Mouse (Mus musculus) hindlimb bud, embryonic 11.5 days (tissue): ENCODE results near the gene Mbnl2.

Experiments
- DNase-seq: peaks from one replicate; pipeline ENCODE4 v3.0.0-alpha.2; 2012; ENCODE audit warnings: low read depth, low spot score; ENCODE audit errors: extremely low spot score

The Mbnl2 gene

DNA sequence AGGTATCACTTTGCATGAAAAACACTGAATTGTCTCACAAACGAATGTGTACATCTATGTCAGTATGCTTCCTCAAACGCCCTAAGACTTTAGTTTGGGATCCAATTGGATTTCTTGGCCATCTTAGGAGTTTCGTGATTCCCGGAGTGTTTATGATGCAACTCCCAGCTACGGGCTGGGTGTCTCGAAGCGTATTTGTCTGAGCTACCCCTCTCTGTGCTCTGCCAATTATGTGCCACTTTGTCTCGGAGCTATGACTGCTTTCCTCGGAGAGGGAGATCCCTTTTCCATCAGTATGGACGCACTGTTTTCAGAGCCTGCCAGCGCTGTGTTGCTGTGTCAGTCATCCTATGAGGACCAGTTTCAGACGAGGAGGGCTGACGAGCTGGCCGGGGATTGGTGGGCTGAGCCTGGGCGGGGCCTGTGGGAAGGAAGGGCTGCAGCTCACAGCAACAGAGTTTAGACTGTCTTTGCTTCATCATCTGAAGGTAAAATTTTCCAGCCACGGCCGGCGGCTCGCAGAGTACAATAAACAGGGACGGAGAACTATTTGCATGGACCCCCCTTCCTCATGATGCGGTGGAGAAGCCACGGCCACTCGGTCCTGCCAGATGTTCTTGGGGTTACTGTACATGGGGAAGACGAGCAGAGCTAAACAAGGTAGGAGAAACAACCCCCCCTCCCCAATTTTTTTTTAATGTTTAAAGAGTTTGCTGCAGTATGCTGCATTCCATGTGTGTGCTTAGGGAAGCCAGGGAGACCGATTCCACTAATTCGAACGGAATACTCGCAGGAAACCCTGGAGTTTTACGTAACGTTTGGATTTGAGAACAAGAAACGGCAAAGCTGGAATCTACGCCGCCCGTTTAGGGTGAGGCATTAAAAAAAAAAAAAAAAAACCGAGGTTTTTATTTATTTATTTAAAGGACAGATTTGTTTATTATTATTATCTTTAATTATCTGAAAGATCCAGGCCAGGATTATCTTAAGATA, at the start of gene Mbnl2:
Gene Mbnl2, plus strand, starts transcription at position 424 of the 993 bp plus-strand sequence.
- DNase-seq, result no peak

DNA sequence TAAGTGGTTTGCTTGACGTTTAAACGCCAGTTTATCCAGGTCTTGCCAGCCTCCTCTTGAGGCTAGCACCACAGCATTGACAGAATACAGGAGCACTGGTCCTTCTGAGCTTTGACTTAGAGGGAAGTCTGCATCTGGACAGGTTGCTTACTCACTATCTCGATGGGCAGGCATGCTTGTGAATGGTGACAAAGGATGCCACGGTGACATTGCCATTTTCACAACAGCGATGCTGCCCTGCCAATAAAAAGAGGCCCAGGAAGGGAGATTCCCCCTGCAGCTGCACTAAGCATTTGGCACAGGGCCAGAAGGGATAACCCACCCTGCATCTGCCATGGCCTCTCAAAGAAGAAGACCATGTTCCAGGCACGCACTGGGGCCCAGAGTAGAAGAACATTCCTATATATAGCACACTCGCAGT, 43.4 kb upstream of the Mbnl2 start:
- no peak for DNase-seq

DNA sequence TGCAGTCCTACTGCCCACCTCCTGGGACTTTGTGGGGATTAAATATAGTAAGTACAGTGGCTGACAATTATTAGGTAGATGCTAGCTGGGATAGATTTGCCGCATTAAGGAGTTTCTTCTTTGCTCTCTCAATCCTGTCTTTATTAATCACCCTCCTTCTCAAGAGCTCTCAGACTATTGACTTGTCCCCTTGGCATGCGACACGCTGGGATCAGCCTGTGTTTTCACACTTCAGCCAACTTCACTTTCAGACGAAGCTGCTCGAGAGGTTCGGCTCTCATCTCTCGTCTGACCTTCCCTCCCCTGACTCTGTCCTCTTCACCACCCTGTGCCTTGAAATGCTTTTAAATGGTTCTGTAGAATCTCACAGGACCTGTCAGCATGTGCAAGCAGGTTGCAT, 39.9 kb upstream of the Mbnl2 start:
- no peak for DNase-seq

DNA sequence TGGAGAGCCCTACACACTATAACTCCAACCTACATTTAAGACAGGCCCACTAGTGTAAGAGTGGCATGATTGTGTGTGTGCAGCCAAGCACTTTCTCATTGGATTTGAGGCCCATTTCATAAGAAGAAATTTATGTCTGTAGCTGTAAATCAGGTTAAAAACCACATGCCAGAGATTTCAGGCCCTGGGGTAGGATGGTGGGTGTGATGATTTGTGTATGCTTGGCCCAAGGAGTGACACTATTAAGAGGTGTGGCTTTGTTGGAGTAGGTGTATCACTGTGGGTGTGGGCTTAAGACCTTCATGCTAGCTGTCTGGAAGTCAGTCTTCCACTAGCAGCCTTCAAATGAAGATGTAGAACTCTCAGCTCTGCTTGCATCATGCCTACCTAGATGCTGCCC, 37.0 kb upstream of the Mbnl2 start:
- DNase-seq, result no peak

DNA sequence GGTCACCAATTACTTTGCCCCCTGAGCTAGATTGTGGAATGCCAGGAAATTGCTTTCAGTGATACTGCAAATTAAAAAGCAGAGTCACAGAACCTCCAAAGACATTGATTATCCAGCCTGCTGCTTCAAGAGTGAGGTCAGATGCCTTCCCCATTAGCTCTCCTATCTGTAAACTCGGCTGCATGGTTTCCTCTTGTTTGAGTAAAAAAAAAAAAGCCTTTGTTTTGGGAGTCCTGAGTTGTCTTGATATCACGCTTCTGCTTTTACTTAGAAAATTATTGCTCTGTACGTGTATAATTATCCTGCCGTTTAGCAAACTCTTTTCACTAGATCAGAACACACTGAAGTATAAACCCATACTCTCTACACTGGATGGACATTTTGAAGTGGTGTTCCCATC, 35.3 kb upstream of the Mbnl2 start:
- no peak for DNase-seq

DNA sequence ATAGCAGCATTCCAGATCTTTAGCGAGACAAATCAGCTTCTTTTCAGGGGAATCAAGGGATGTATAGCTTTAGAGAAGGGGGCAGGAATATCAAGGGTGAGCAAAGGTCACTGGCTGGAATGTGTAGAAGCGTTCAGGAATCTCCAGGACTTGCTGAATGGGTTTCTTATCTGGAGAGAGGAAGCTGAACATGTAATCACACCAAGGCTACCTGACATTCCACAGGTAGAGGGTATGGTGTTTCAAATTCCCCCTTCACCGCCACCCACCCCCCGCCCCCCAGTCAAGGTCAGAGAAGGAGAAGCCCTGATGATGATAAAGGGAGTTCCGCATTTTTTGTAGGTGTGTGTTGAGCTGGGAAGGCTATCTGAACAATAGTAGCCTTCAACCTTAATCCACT, 32.8 kb upstream of the Mbnl2 start:
- DNase-seq, result no peak

DNA sequence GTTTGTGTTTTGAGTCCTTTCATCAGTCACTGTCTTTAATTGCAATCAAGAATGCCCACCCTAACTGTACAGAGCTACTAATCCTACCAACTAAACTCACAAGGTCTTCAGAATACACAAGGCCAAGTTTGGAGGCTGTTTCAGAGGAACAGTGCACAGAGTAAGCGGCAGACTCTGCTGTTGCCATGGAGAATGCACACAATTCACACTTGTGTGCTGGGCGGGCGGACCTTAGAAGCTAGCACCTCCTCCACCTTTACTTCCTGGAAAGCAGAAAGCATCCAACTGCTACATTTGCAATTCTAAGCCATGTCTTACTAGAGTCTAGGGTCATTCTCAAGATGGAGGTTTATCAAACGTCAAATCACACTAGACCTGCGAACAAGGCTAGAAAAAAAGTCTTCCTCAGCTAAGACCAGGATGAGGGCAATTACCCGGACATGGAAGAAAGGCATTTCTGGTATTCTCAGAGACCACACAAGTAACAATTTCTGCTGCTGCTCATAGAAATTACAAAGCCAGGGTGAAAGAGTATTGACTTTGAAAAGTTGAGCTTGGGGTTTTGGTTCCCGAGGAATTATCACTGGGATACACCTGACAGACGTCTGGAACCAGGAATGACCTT, 30.3 kb upstream of the Mbnl2 start:
- no peak for DNase-seq

DNA sequence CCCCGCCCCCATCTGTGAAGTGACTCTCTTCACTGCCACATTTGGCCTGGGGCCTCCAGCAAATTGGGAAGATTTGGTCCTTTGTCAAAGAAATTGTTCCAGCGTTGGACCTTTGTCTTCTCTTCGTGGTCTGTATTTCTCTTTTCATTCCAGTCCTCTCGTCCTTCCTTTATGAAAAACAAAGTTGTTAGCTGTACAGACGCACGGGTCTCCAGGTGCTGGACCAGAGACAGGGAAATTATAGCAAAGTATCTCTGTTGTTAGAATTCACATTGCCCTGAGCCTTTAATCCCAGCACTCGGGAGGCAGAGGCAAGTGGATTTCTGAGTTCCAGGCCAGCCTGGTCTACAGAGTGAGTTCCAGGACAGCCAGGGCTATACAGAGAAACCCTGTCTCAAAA, 22.1 kb upstream of the Mbnl2 start:
- DNase-seq, result no peak

DNA sequence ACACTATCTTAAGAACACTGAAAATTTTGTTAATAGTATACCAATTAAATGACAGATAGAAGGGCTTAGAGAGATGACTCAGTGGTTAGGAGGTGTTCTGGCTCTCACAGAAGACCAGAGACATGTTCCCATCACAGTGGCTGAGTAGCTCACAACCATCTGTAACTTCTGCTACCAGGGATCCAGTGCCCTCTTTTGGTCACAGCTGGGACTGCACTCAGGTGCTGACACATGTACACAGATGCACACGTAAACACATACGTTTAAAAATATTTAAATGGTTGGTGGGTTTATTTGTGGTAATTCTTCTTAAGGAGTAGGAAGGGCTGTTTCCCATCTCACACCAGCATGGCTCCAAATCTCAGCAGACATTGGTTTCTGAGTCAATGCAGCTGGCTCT, 19.3 kb upstream of the Mbnl2 start:
- no peak for DNase-seq

DNA sequence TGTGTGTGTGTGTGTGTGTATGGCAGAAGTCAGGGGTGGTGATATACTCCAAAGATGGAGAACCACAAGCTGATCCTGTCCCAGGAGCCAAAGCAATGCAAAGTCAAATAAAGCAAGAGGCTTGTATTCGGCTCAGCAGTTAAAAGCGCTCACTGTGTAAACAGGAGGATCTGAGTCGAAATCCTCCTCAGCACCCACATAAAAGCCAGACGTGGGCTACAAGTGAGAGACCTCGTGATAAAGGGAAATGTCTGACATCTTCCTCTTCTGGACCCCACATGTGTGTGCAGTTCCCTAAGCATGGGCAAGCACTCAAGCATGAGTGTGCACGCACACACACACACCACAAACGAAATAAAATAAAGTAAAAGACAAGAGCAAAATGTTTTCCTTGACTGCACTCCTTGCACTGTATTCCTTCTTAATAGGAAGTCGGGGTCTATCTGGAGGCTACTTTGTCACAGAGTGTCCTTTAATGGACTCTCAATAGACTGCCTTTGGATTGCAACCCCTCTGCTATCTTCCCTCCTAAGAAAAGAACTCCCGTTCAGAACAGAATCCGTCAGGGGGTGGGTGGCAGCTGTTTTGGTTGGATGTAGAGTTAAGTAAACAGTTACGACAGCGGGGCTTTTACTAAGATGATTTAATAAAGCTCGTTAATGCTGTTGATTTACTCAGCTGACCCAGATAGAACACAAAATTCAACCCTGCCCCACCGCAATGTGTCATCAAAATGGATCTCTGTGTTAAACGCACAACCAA, 18.7 kb upstream of the Mbnl2 start:
- DNase-seq, result no peak

DNA sequence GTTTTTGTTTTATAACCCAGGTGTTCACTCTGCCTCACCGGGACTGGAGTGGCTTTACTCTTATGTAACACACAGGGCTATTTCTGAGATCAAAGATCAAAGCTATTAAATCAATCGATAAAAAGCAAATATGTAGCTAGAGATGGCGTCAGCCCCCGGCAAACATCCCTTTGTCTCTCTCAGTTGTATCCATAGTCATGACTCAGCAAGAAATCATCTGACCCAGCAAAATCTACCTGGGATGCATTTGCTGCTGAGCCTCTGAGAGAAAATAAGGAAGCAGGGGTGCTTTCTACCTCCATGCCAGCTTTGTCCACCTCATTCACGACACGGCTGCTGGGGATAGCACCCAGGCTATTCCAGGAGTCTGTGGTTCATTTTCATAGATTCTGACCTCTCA, 18.0 kb upstream of the Mbnl2 start:
- no peak for DNase-seq

DNA sequence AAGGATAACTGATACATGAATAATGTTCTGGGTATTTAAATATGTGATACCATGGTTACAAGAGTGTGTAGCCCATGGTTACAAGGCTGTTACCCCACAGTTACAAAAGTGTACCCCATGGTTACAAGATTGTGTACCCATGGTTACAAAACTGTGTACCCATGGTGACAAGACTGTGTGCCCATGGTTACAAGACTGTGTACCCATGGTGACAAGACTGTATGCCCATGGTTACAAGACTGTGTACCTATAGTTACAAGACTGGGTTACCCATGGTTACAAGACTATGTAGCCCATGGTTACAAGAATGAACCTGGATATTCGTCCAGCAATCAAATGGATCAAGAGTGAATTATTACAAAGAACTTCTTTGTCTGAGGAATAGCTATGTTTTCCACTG, 16.0 kb upstream of the Mbnl2 start:
- DNase-seq, result no peak

DNA sequence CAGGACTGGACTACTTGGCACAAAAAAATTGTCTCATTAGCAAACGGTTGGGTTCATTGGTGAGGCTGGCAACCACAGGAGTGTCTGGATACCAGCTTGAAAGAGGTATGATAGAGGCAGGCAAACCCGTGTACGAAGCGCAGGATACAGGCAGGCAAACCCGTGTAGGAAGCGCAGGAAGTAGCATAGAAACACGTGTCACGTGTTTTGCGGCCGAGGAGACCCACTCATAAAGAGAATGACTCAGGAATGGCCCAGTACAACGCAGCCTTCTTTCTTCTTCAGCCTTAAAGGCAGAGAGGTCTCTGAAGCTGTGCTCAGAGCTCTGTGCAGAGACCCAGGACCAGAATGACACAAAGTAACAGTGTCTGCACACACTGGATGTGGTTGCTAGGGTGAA, 13.9 kb upstream of the Mbnl2 start:
- DNase-seq, result no peak

DNA sequence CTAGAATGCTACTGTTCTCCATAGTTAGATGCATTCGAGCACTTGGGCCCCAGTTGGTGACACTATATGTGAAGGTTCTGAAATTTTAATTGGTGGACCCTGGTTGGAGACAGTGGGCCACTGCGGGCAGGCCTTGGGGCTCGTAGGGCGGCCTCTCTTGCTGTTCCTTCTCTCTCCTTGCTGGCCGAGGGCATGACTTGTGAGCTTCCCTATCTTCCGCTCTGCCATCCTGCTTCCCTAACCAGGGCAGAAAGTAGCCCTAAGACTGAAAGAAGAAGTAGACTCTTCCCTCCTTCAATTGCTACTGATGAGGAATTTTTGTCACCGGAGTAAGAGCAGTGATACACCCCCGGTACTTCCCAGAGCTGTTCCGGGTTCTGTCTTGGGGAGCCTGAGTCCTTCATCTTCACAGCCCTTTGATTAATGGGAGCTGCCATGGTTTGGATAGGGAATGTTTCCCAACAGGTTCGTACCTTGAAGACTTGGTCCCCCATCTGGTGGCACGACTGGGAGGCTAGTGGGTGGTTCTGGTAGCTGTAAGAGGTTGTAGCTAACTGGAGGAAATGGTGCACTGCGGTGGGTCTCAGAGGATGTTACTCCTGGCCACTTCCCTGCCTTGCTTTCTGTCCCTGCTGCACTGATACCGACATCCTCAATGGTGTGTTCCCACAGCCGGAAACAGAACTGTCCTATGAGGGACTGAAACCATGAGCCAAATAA, 12.6 kb upstream of the Mbnl2 start:
- DNase-seq, result no peak

DNA sequence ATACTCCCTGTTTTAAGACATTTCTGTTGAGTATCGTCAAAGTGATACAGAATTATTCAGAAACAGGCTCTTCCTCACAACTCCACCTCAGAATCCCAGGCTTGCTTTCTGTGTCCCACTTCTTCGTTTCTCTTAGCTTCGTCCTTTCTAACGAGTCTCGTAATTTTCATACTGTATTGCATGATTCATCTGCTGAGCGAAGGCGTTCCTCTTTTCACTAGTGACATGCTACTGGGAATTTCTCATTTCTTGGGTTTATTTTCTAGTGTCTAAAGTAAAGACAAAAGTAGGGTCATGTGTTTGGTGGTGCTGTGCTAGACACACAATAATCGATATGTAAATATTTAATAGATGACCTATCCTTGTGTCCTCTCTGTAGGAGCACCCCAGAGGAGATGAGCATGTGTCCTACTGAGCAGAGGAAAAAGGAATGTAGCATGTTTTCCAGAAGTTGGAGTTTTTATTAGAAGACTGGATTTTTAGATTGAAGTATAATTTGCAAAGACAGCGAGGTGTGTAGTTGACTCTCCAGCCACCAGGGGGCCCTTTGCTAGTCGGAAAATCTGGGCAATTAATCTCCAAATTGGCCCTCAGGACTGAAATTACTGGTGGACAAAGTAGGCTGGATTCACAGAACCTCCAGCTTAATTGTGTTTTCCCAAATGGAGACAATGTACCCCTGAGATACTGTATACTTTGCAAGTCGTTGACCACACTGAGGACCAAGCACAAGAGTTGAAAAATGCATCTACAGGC, 11.9 kb upstream of the Mbnl2 start:
- no peak for DNase-seq

DNA sequence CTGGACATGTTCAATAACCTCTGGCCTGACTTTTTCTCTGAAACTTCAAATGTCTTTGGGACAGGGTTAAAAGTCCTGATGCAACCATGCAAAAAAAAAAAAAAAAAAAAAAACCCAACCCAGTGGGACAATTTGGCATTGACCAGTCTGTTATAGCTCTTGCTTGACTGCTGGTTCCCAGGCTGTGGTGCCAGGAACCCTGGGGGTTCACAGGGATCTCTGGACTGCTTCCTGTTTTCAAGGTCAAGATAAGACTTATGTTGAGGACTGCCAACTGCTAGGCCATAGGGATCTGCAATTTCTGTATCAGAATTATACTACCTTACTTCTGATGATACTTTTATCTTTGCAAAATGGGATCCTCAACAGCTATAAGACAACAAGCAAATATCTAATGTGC, 9.6 kb upstream of the Mbnl2 start:
- DNase-seq, result no peak

DNA sequence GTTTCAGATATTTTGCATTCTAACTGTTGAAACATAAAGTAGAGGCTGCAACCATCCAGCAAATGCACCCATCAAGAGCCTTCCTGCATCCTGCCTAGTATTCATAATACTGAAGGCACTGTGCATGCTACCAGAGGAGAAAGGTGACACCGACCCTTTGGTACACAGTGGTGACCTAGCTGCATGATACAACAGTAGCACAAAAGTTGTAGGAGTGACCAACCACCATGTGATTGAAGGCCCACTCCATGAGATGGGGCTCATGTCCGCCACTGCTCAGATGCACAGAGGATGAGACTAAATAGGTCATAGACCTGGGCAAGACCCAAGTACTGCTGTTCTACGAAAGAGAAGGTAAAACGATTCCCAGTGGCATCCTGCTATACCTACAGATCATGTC, 8.3 kb upstream of the Mbnl2 start:
- DNase-seq, result no peak

DNA sequence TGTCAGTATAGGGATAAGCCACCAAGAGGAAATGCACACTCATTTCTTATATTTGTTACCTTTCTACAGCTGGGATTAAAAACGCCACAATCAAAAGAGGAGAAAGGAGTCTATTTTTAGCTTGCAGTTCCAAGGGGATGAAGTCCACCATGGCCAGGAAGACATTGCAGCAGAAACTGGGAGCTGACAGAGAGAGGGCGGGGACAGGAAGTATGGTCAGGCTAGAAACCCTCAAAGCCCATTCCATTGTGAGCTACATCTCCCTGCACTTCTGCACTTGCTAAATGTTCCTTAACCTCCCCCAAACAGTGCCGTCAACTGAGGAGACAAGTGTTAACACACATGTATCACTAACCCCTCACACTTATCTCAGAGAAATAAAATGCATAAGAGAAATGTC, 5.4 kb upstream of the Mbnl2 start:
- DNase-seq, result no peak

DNA sequence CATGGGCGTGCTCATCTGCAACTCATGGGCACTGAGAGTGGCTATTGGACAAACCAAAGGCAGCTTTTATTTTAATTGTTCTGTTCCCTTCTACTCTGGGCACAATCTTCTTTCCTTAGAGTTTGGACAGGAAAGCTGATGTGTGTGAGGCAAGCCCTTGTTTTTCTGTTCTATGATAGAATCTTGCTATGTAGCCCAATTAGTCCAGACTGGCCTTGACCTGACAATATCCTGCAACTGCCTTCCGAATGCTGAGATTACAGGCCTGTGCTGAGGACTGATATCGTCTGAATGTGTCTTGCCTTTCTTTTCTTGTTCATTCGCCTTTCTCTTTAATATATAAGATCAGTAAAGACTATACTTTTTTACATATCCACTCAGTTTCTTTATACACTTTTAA, 4.8 kb upstream of the Mbnl2 start:
- no peak for DNase-seq

DNA sequence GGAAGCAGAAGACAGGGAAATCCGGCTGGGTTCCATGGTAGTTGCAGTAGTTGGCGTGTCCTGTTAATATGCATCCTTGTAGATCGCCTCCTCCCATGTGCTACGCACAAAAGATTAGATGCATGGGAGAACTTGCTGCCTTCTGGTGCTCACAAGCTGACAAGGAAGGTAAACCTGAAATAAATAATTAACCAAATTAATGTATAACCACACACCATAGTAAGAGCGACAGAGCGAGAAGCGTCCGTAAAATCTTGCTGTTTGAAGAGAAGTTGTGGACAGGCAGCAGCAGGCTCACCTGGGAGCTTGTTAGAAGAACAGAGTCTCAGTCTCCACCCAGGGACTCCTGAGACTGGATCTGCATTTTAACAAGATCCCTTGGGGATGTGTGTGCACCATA, 4.4 kb upstream of the Mbnl2 start:
- no peak for DNase-seq
